Mouse (Mus musculus): Measurements from ENCODE around the gene Gm20820. TPM values are rescaled to one million over a fixed set of nuclear protein-coding genes. Genes with fewer than 3 reads are reported as not detected.
"Not testable (repeated sequence)": the region's sequence is repeated elsewhere in the genome, so short reads cannot be mapped to it uniquely, and the experiment has no call there.

Gm20820 gene
- total RNA-seq (2021), result not detected
- long read RNA-seq, experiment 1, result 0 reads
- long read RNA-seq, experiment 2, result 0 reads

DNA sequence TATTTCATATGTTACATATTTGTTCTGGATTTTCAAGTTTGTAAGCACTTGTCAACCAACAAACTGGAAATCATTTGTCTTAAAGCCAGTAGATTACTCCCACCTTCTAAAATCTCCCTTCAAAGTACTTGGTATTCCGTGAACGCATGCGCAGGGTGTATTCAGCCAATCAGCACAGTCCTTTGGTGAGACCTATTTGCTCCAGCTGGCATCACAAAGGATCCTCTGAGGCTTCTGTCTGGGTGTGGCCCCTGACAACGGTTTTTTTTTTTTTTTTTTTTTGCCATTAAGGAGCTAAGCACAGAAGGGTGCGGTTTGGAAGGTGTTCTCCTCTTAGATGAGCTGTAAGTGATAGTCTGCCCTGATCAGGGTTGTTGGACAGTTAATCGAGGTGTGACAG lies at the start of gene Gm20820:
TSS of gene Gm20820 (plus strand) at position 301 of the 400 bp plus-strand sequence.
- DNase-seq, result not testable (repeated sequence)

Measured in adrenal gland, postnatal 36 days (tissue).